Mouse (Mus musculus) midbrain, postnatal 0 days (tissue): ENCODE data around the gene Cldn4. TPM values are rescaled to one million over a fixed set of nuclear protein-coding genes. Genes with fewer than 3 reads are reported as not detected.

Experiments used
- ATAC-seq: fragments of 200-750 bp; cut with Nextera tagmentation; 2 replicates; pipeline ENCODE4 v1.8.0; 2017; ENCODE audit warnings: moderate number of reproducible peaks, mild to moderate bottlenecking, moderate TSS enrichment, moderate library complexity; ENCODE audit not compliant: low FRiP score
- DNase-seq: peaks from one replicate; pipeline ENCODE4 v3.0.0-alpha.2; 2015; ENCODE audit warnings: low spot score
- H3K27ac ChIP-seq: fragments of 300-500 bp; sonication (generic); 2 replicates; pipeline ENCODE4 v1.5.1; 2014; ENCODE audit warnings: low read depth, mild to moderate bottlenecking, low read length, mixed read lengths
- H3K27me3 ChIP-seq: fragments of 300-500 bp; sonication (generic); 2 replicates; pipeline ENCODE4 v1.6.1; 2014; ENCODE audit warnings: low read length, control low read depth, mixed read lengths; ENCODE audit not compliant: insufficient read depth
- H3K36me3 ChIP-seq: fragments of 300-500 bp; sonication (generic); 2 replicates; pipeline ENCODE4 v1.6.1; 2014; ENCODE audit warnings: low read length, control low read depth, mixed read lengths; ENCODE audit not compliant: insufficient read depth
- H3K4me1 ChIP-seq: fragments of 300-500 bp; sonication (generic); 2 replicates; pipeline ENCODE4 v1.6.1; 2014; ENCODE audit warnings: mild to moderate bottlenecking, control low read depth, antibody characterized with exemption, low read length, mixed read lengths; ENCODE audit not compliant: insufficient read depth
- H3K4me2 ChIP-seq: fragments of 300-500 bp; sonication (generic); 2 replicates; pipeline ENCODE4 v1.6.1; 2014; ENCODE audit warnings: low read depth, mild to moderate bottlenecking, low read length, mixed read lengths; ENCODE audit not compliant: poor library complexity, severe bottlenecking
- H3K4me3 ChIP-seq: fragments of 300-500 bp; sonication (generic); 2 replicates; pipeline ENCODE4 v1.5.1; 2014; ENCODE audit warnings: low read depth, mild to moderate bottlenecking, low read length, moderate library complexity
- H3K9ac ChIP-seq: fragments of 300-500 bp; sonication (generic); replicated peaks from 2 replicates; pipeline ENCODE4 v1.6.1; 2014; ENCODE audit warnings: mild to moderate bottlenecking, low read length, moderate library complexity, mixed read lengths; ENCODE audit not compliant: poor library complexity, severe bottlenecking
- H3K9me3 ChIP-seq: fragments of 300-500 bp; sonication (generic); 2 replicates; pipeline ENCODE4 v1.6.1; 2016; ENCODE audit warnings: low read length, control low read depth
- CTCF ChIP-seq: IDR thresholded peaks from 2 replicates; pipeline ENCODE4 v1.5.1; 2016; ENCODE audit warnings: antibody characterized with exemption, mild to moderate bottlenecking
- WGBS: fragments of 180-500 bp; shearing (Covaris S2); extraction: QIAGEN DNeasy Blood & Tissue Kit; methylation state at CpG from one replicate; pipeline ENCODE4 v1.1.7; 2014; 5-methylcytosine and 5-hydroxymethylcytosine counted together
- polyA plus RNA-seq: library from polyadenylated mRNA; unstranded; fragments of >200 nt; fragmentation: Nextera tagmentation; extraction: Ambion mirVana; gene quantifications from 2 replicates; pipeline ENCODE4 v1.2.1, GENCODE M21; 2015
- total RNA-seq: library from RNA; depleted of rRNA; stranded (reverse); fragments of >200 nt; gene quantifications from 2 replicates; pipeline ENCODE4 v1.2.3, GENCODE M21; 2014

Cldn4 gene
- total and polyA plus RNA-seq, 2 experiments from 2014 or later = 0.77 TPM; not detected in 1

DNA sequence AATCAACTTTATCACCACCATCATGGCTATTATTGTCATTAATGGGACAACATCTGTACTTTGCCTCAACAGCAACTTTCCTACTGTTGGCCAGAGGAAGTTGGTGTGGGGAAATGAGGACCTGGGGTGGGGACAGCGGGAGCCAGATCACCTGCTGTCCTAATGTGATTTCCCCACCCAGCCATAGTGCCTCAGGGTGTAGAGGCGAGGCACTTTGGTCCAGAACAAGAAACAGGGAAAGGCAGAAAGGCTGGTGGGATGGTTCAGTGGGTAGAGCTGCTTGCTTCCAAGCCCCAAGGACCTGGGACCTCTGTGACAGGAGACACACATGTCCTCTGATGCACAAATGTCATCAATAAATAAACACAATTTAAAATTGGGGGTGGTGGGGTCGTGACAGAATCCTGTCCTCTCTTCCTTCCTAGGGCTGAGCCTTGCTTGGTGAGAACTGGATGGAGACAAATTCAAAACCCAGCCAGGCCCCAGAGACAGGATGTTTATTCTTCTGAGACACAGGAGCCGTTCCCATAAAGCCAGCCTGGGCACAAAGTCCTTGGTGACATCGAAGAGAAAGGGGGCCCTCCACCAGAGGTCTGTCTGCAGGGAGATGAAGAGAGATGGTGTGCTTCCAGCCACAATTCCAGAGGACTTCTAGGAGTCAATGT lies 818 bp upstream of the Cldn4 start:
- no peak for TF ChIP-seq CTCF
- Histone ChIP-seq H3K4me2 (no peak overlapping the region), H3K4me1 (no peaks in the 10 kb centered on the region), H3K4me3 (no peak overlapping the region), H3K9ac (no peak overlapping the region), H3K27ac (no peak overlapping the region), H3K36me3 (no peaks in the 10 kb centered on the region), H3K27me3 (peaks cover 17% of the 10 kb centered on the region; the same call in 1 of the 2 replicates), H3K9me3 (no peaks in the 10 kb centered on the region)
- WGBS = 68% methylated on average over 5 of the region's 5 CpGs
- ATAC-seq = no peak
- DNase-seq = no peak

DNA sequence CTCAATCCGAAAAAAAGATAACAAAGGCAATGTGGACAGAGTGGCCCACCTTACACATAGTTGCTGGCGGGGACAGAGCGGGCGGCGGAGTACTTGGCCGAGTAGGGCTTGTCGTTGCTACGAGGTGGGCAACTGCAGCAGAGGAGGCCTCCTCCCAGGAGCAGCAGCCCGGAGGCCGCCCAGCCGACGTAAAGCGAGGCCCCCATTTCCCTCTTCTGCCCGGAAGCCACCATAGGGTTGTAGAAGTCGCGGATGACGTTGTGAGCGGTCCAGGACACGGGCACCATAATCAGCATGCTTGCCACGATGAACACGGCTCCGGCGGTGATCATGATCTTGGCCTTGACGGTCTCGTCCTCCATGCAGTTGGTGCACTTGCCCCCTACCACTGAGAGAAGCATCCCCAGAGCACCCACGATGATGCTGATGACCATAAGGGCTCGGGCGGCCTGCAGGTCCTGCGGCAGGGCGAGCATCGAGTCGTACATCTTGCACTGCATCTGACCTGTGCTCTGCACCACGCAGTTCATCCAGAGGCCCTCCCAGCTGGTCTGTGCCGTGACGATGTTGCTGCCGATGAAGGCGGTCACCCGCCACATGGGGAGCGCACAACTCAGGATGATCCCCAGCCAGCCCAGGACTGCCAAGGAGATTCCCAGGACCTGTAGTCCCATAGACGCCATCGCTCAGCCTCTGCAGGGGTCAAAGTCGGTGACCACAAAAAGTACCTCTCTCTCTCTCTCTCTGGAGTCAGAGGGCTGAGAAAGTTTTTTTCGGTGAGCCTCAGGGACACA lies 474 bp downstream of the Cldn4 start:
- Histone ChIP-seq H3K4me1 (no peaks in the 10 kb centered on the region), H3K9ac (no peak overlapping the region), H3K27me3 (peaks cover 17% of the 10 kb centered on the region; the same call in 1 of the 2 replicates), H3K27ac (no peak overlapping the region), H3K9me3 (no peaks in the 10 kb centered on the region), H3K4me3 (no peak overlapping the region), H3K4me2 (no peak overlapping the region), H3K36me3 (no peaks in the 10 kb centered on the region)
- WGBS = 21% methylated on average over 43 of the region's 43 CpGs
- DNase-seq (no peak), ATAC-seq (no peak)
- TF ChIP-seq CTCF = no peak

DNA sequence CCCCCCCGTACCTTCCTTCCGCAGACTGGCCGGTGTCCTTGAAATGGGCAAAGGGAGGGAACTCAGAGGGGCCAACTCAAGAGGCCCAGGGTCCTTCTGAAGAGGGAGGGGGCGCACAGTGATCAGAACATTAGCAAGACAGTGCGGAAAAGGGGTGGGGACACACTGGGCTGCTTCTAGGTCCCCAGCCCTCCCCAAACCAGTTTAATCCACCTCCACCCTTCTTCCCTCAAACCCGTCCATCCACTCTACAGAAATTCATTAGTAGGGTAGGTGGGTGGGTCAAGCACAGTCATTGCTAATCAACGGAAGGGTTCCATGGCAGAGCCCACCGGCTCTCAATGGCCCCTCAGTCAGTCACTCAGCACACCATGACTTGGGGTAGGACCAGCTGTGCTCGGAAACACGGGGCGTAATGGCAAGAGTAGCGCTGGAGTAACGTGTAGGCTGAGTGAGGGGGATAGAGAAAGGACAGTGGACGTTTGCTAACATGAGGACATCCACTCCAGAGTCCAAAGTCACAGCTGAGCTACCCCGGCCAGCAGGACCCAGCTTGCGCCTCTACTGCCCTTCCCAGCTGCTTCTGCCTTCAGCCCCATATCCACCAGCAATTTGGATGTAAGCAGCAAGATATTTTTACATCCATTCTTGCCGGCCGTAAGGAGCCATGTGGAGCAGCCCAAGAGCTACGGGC lies 1.3 kb downstream of the Cldn4 start:
- no peak for TF ChIP-seq CTCF
- ATAC-seq = no peak

DNA sequence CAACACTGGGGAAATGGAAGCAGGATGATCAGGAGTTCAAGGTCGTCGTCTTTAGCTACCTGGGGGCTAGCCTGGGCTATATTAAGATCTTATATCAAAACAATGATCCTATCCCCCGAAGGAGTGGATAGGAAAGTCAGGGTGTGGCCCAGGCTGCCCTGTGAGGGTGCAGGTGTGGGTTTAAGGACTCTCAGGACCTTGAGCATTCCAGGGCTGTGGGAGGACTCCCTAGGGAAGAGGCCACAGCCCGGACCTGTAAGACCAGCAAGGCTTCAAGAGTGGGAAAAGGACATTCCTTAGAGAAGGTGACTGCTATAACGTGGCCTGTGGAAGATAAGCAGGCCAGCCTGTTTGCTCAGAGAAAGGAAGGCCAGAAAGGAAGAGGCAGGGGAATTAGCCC lies 2.6 kb downstream of the Cldn4 start:
- no peak for TF ChIP-seq CTCF
- H3K27ac ChIP-seq = no peak overlapping the region
- H3K9me3 ChIP-seq = no peaks in the 10 kb centered on the region
- no peak overlapping the region for H3K4me3 ChIP-seq
- H3K36me3 ChIP-seq = no peaks in the 10 kb centered on the region
- no peak for ATAC-seq
- no peaks in the 10 kb centered on the region for H3K4me1 ChIP-seq
- no peak overlapping the region for H3K9ac ChIP-seq
- WGBS = 81% methylated on average over 5 of the region's 5 CpGs
- DNase-seq = no peak
- H3K4me2 ChIP-seq = no peak overlapping the region
- H3K27me3 ChIP-seq = peaks cover 17% of the 10 kb centered on the region; the same call in 1 of the 2 replicates

More for the DNA sequence above, 1.3 kb downstream of the Cldn4 start:
- no peak overlapping the region for H3K27ac ChIP-seq
- H3K4me2 ChIP-seq = no peak overlapping the region
- 58% methylated on average over 16 of the region's 19 CpGs for WGBS
- H3K4me1 ChIP-seq = no peaks in the 10 kb centered on the region
- no peak overlapping the region for H3K4me3 ChIP-seq
- DNase-seq = no peak
- H3K27me3 ChIP-seq = peaks cover 17% of the 10 kb centered on the region; the same call in 1 of the 2 replicates
- no peaks in the 10 kb centered on the region for H3K9me3 ChIP-seq
- H3K9ac ChIP-seq = no peak overlapping the region
- no peaks in the 10 kb centered on the region for H3K36me3 ChIP-seq

DNA sequence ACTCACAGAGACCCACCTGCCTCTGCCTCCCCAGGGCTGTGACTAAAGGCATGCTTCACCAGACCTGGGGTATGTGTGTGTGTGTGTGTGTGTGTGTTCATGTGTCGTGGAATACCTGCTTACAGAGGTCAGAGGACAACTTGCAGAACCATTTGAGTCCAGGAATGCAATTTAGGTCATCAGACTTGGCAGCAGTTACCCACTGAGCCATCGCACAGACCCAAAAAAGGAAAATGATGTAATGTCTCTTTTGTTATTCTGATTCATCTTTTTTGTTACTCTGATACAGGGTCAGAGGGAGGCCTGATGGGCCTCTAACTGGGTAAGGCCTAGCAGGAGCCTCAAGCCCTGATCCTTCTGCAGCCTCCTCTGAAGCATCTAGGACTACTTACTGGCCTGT lies 4.0 kb downstream of the Cldn4 start:
- no peak overlapping the region for H3K27ac ChIP-seq
- ATAC-seq (no peak), DNase-seq (no peak)
- H3K27me3 ChIP-seq = peaks cover 17% of the 10 kb centered on the region; the same call in 1 of the 2 replicates
- H3K4me3 ChIP-seq = no peak overlapping the region
- H3K4me2 ChIP-seq = no peak overlapping the region
- H3K36me3 ChIP-seq = no peaks in the 10 kb centered on the region
- WGBS = 75% methylated on average over 2 of the region's 2 CpGs
- H3K9me3 ChIP-seq = no peaks in the 10 kb centered on the region
- H3K4me1 ChIP-seq = no peaks in the 10 kb centered on the region
- TF ChIP-seq CTCF = no peak
- no peak overlapping the region for H3K9ac ChIP-seq
